Mouse (Mus musculus) C2C12 (cell line): ENCODE data around the gene Dppa1. TPM values are rescaled to one million over a fixed set of nuclear protein-coding genes. Genes with fewer than 3 reads are reported as not detected.
"Not testable (repeated sequence)": the region's sequence is repeated elsewhere in the genome, so short reads cannot be mapped to it uniquely, and the experiment has no call there.

ENCODE experiments used
- H3K27me3 ChIP-seq: one replicate; pipeline ENCODE4 v1.6.1; 2011; ENCODE audit not compliant: control insufficient read depth, insufficient read depth, insufficient read length
- H3K36me3 ChIP-seq: one replicate; pipeline ENCODE4 v1.6.1; 2011; ENCODE audit not compliant: control insufficient read depth, insufficient read depth
- H3K4me3 ChIP-seq: one replicate; pipeline ENCODE4 v1.5.1; 2011; ENCODE audit warnings: mild to moderate bottlenecking, control low read depth; ENCODE audit not compliant: poor library complexity, insufficient read depth, severe bottlenecking
- H3K79me2 ChIP-seq: one replicate; pipeline ENCODE4 v1.6.1; 2011; ENCODE audit not compliant: control insufficient read depth, insufficient read depth
- H3K79me3 ChIP-seq: one replicate; pipeline ENCODE4 v1.6.1; 2011; ENCODE audit warnings: low read depth, control low read depth
- H3ac ChIP-seq: one replicate; pipeline ENCODE3; 2011; ENCODE audit warnings: low read depth; ENCODE audit not compliant: control insufficient read depth, insufficient read length
- CEBPB ChIP-seq: IDR thresholded peaks from one replicate; pipeline ENCODE4 v1.6.1; 2011; ENCODE audit warnings: low read depth, mild to moderate bottlenecking, control low read depth, moderate library complexity
- CTCF ChIP-seq: IDR thresholded peaks from one replicate; pipeline ENCODE4 v1.5.1; 2011; ENCODE audit not compliant: control insufficient read depth, insufficient read depth, insufficient read length
- FOSL1 ChIP-seq: IDR thresholded peaks from one replicate; pipeline ENCODE4 v1.8.0; 2011; ENCODE audit warnings: mild to moderate bottlenecking, low read length; ENCODE audit not compliant: poor library complexity, insufficient read depth, severe bottlenecking
- MAX ChIP-seq: IDR thresholded peaks from one replicate; pipeline ENCODE4 v1.6.1; 2011; ENCODE audit warnings: mild to moderate bottlenecking, control low read depth
- MYOD1 ChIP-seq: IDR thresholded peaks from one replicate; pipeline ENCODE4 v1.6.1; 2011; ENCODE audit warnings: low read depth; ENCODE audit not compliant: control insufficient read depth, insufficient read length
- MYOG ChIP-seq: IDR thresholded peaks from one replicate; pipeline ENCODE4 v1.6.1; 2011; ENCODE audit not compliant: control insufficient read depth, insufficient read length; ENCODE audit errors: extremely low read depth
- USF1 ChIP-seq: IDR thresholded peaks from one replicate; pipeline ENCODE4 v1.6.1; 2011; ENCODE audit warnings: low read depth, mild to moderate bottlenecking, control low read depth, moderate library complexity
- long read RNA-seq, 2 experiments: library from polyadenylated mRNA; unstranded; transcript quantifications; one replicate each; pipeline ENCODE4 v2.0.0; 2019 to 2020
- polyA plus RNA-seq: library from polyadenylated mRNA; unstranded; fragments of >200 nt; fragmentation: generic; extraction: Trizol; gene quantifications from one replicate; pipeline ENCODE4 v1.2.1, GENCODE M21; 2012; ENCODE audit warnings: missing spikeins

The Dppa1 gene
- not detected for polyA plus RNA-seq
- long read RNA-seq, experiment 1: 0 reads
- long read RNA-seq, experiment 2: 0 reads

GRCm38 (mm10) chr11:46629211-46629795 is at the start of gene Dppa1:
TSS of gene Dppa1 (minus strand) at chr11:46629261.
- TF ChIP-seq CTCF (no peak), MAX (no peak), MYOG (no peak), USF1 (no peak), CEBPB (no peak), FOSL1 (no peak), MYOD1 (no peak)
- no peak within 1 kb of the TSS for H3K4me3 ChIP-seq
- no peaks in the 10 kb centered on the region for H3K27me3 ChIP-seq
- no peaks in the 10 kb centered on the region for H3K79me3 ChIP-seq
- H3K79me2 ChIP-seq: no peaks in the 10 kb centered on the region
- no peaks in the 10 kb centered on the region for H3K36me3 ChIP-seq
- no peak within 1 kb of the TSS for H3ac ChIP-seq

DNA sequence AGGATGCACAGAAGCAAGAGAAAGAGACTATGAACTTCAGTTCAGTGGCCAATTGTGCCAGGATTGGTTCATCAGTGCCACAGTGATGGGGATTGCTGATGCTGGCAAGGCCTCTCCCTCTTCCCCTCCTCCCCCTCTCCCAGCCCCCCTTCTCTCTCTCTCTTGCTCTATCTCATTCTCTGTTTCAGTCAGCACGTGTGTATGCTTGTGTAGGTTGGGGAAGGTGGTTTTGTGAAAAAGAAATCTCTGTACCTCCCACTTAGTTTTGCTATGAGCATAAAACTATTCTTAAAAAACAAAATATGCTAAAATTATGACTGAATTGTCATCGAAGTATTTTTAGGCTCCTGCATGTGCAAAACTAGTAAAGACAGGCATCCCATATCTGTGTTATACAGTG is 38.9 kb upstream of the Dppa1 start:
- H3K4me3 ChIP-seq: no peak overlapping the region
- no peak overlapping the region for H3ac ChIP-seq
- H3K27me3 ChIP-seq: no peaks in the 10 kb centered on the region
- H3K79me3 ChIP-seq: no peaks in the 10 kb centered on the region
- H3K79me2 ChIP-seq: no peaks in the 10 kb centered on the region
- no peaks in the 10 kb centered on the region for H3K36me3 ChIP-seq
- TF ChIP-seq CEBPB: no peak
- TF ChIP-seq FOSL1: no peak

DNA sequence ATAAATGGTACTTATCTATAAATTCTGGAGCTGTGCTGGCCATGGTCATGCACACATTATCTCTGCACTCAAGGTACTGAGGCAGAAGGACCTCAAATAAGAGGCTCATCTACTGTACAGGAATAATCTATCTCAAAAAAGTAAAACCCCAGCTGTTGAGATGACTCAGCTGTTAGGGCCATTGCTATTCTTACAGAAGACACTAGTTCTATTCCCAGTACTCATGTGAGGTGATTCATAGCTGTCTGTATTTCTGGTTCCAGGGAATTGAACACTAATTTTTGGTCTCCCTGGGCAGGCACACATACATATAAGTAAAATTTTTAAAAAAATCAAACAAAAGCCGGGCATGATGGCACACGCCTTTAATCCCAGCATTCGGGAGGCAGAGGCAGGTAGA is 38.0 kb upstream of the Dppa1 start:
- Histone ChIP-seq H3K36me3 (no peaks in the 10 kb centered on the region), H3ac (no peak overlapping the region), H3K27me3 (no peaks in the 10 kb centered on the region), H3K4me3 (no peak overlapping the region), H3K79me2 (no peaks in the 10 kb centered on the region), H3K79me3 (no peaks in the 10 kb centered on the region)
- TF ChIP-seq CTCF (no peak), USF1 (no peak), MYOG (no peak), MYOD1 (no peak), MAX (no peak), FOSL1 (no peak), CEBPB (no peak)

GRCm38 (mm10) chr11:46665599-46666522 is 36.8 kb upstream of the Dppa1 start:
- no peak overlapping the region for H3ac ChIP-seq
- no peaks in the 10 kb centered on the region for H3K27me3 ChIP-seq
- H3K36me3 ChIP-seq: no peaks in the 10 kb centered on the region
- no peak overlapping the region for H3K4me3 ChIP-seq
- H3K79me2 ChIP-seq: no peaks in the 10 kb centered on the region
- no peaks in the 10 kb centered on the region for H3K79me3 ChIP-seq
- TF ChIP-seq CTCF: no peak
- TF ChIP-seq MAX: no peak
- TF ChIP-seq USF1: no peak
- no peak for TF ChIP-seq MYOG
- TF ChIP-seq CEBPB: no peak
- TF ChIP-seq FOSL1: no peak
- no peak for TF ChIP-seq MYOD1

GRCm38 (mm10) chr11:46663215-46663614 is 34.2 kb upstream of the Dppa1 start:
- H3K27me3 ChIP-seq: no peaks in the 10 kb centered on the region
- TF ChIP-seq MYOG: no peak
- no peak for TF ChIP-seq USF1
- no peak for TF ChIP-seq CTCF
- TF ChIP-seq CEBPB: no peak
- no peak for TF ChIP-seq FOSL1
- no peak for TF ChIP-seq MAX
- H3K4me3 ChIP-seq: no peak overlapping the region
- no peak overlapping the region for H3ac ChIP-seq
- H3K79me3 ChIP-seq: no peaks in the 10 kb centered on the region
- no peaks in the 10 kb centered on the region for H3K36me3 ChIP-seq
- H3K79me2 ChIP-seq: no peaks in the 10 kb centered on the region

DNA sequence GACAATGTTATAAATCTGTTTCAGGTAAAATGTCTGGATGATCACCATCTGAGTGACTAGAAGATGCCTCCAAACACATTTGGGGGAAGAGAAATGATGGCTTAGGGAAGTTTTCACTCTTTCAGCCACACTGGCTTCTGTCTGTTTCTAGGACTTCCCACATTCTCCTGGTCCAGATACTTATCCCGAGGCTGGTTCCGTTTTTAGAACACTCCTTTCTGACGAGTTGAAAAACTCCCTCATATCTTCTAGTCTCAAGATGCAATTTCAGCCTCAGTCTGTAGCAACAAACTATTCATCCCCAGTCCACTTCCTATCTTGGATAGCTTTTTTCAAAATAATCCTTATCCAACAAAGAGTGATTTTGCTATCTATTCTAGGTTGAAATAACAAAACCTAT is 23.4 kb upstream of the Dppa1 start:
- Histone ChIP-seq H3K79me2 (no peaks in the 10 kb centered on the region), H3ac (no peak overlapping the region), H3K27me3 (no peaks in the 10 kb centered on the region), H3K4me3 (no peak overlapping the region), H3K36me3 (no peaks in the 10 kb centered on the region), H3K79me3 (no peaks in the 10 kb centered on the region)
- no peak for TF ChIP-seq MAX
- no peak for TF ChIP-seq MYOD1
- TF ChIP-seq USF1: no peak
- no peak for TF ChIP-seq CEBPB
- no peak for TF ChIP-seq CTCF
- TF ChIP-seq MYOG: no peak
- no peak for TF ChIP-seq FOSL1

- H3K36me3 ChIP-seq, H3ac ChIP-seq, H3K79me3 ChIP-seq, H3K79me2 ChIP-seq, H3K27me3 ChIP-seq, H3K4me3 ChIP-seq: not testable (repeated sequence)
These were observed 20.6 kb upstream of the Dppa1 start for GRCm38 (mm10) chr11:46649655-46650054.
